Mouse (Mus musculus) adrenal gland, postnatal 36 days (tissue): Measurements from ENCODE around the gene Mmrn2. TPM values are rescaled to one million over a fixed set of nuclear protein-coding genes. Genes with fewer than 3 reads are reported as not detected.
"Not testable (repeated sequence)": the region's sequence is repeated elsewhere in the genome, so short reads cannot be mapped to it uniquely, and the experiment has no call there.

ENCODE experiments used
- DNase-seq, 2 experiments: peaks; one replicate each; pipeline ENCODE4 v3.0.0; 2021; ENCODE audit warnings: mixed read lengths in 1 of 2
- total RNA-seq, 2 experiments: library from RNA; stranded (reverse); gene quantifications; 2 replicates each; pipeline ENCODE4 v1.2.3; 2021

The Mmrn2 gene
- total RNA-seq, 2 experiments from 2014 or later: 25.6 to 41.9 TPM

DNA sequence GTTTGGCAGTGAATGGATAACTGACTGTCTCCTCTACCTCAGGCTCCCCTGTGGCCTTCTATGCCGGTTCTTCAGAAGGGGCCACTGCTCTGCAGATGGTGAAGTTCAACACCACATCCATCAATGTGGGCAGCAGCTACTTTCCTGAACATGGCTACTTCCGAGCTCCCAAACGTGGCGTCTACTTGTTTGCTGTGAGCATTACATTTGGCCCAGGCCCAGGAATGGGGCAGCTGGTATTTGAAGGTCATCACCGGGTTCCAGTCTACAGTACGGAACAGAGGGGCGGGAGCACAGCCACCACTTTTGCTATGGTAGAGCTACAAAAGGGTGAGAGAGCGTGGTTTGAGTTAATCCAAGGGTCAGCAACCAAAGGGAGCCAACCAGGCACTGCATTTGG lies 27.6 kb downstream of the Mmrn2 start:
- DNase-seq: peak; percentile 61 to 69

DNA sequence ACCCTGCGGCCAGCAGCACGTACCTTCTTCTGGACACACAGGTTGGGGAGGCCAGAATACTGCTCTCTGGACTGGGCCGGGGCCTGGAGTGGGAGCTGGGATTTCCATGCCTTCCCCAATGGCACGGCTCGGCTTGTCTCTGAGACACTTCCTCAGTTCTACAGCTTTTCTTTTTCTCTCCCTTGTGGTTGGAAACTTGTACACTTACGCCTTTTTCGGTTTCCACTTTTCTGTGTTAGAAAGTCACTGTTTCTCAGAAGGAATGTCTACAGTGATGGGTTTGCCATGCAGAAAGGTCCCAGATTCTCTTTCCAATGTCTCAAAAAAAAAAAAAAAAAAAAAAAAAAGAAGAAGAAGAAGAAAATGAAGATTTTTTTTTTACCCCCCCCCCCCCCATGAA lies 28.2 kb downstream of the Mmrn2 start:
- DNase-seq: no peak

DNA sequence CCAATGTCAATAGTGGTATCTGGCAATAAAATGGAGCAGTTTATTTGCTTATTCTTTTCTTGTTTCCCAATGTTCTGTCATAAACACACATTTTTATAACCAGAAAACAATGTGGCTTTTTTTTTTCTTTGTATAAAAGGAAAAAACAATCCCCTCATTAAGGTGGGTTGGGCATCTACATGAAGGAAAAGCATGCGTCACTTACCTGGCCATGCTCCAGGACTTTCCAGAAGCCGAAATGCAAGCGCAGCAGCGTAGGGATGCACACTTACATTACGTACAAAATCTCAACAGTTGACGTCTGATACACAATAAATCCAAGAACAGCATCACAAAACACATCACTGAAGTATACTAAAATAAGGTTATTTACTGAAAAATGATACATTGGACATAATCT lies 35.5 kb downstream of the Mmrn2 start:
- no peak for DNase-seq

DNA sequence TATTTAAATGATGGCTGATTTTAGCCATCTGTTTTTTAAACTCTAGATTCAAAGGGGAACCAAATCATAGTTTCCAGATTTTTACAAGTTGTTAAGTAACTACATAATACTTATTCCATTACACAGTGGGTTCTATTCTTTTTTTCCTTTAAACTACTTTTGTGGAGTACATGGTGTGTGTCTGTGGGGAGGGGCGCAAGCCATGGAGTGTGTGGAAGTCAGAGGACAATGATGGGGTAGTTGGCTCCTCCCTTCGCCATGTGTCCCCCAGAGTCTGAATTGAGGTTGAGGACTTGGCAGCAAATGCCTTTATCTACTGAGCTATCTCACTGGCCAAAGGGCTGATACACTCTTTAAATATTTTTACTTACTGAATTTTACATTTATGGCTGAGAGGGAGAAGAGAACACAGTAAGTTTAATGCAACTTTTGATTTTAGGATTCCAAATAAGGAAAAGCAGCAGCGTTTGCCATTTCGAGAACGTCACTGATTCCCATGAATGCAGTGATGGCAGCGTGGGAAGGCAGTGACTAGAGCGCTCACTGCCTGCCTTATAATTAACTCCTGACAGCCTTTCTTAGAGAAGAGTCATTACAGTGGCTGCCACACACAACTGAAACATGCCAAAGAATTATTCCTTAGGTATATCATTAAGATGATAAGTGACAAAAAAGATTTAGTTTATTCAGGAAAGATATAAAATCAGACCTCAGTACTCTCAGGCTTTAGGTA lies 37.1 kb downstream of the Mmrn2 start:
- no peak for DNase-seq

DNA sequence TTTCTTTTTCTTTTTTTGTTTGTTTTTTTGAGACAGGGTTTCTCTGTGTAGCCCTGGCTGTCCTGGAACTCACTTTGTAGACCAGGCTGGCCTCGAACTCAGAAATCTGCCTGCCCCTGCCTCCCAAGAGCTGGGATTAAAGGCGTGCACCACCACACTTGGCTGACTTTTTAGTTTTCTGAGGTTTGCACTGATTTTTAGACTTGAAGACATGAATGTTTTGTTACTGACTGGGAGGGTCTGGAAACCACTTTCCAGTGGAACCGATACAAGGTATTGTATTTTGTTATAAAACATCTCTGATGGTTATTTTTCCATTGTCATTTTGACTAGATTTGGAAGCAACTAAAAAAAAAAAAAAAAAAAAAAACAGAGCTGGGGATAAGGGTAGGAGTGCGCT lies 41.7 kb downstream of the Mmrn2 start:
- DNase-seq: not testable (repeated sequence)

DNA sequence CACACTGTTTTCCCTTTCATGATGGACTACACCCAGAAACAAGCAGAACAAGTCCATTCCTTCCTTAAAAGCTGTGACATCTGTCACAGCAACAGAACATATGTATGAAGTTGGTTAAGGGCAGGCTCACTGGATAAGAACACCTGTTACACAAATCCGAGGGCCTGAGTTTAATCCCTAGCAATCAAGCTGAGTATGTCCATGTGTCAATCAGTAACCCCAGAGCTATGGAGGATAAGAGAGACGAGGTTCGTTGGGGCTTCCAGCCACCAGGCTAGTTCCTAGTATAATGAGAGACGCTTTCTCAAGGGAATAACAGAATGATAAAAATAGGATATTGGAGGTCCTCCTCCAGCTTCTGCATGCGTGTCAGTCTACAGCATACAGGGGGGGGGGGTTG lies 42.2 kb downstream of the Mmrn2 start:
- DNase-seq: no peak

DNA sequence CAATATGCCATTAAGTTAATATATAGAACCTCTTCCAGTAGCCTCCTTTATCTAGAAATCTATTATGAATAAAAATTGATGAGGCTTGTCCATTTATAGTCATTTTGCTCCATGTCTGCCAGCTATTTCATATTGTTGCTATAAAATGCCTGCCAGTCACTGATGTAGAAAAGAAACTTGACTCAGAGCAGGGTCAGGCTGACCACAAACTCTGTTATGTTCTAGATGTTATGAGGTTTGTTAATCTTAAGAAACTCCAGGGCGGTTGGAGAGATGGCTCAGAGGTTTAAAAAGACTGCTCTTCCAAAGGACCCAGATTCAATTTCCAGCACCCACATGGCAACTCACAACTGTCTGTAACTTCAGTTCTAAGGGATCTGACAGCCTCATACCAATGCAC lies 45.8 kb downstream of the Mmrn2 start:
- DNase-seq: no peak

DNA sequence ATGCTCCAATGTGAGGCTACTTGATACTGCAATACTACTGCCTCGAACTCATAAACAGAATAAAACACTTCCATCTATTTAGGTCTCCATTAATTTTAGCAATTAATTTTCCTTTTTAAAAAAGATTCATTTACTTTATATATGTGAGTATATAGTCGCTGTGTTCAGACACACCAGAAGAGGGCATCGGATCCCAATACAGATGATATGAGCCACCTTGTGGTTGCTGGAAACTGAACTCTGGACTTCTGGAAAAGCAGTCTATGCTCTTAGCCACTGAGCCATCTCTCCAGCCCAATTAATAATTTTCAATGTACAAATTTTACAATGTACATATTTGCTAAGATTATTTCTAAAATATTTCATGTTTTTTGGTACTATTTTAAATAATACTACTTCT lies 53.0 kb downstream of the Mmrn2 start:
- DNase-seq: no peak

DNA sequence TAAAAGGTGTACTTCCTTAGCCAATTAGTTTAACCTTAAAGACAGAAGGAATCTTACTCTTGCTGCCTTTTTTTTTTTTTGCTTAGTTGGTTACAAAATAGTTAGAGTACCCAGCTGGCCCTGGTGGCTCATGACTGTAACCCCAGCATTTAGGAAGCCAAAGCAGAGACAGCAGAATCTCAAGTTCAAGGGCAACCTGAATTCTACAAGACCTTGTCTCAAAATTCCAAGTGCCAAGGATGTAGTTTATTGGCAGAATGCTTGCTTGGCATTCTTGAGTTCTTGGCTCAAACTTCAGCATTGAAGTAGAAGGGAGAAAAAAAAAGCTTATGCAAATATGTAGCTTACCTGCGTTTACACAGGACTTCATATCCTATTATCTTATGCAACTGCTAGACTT lies 53.8 kb downstream of the Mmrn2 start:
- no peak for DNase-seq

DNA sequence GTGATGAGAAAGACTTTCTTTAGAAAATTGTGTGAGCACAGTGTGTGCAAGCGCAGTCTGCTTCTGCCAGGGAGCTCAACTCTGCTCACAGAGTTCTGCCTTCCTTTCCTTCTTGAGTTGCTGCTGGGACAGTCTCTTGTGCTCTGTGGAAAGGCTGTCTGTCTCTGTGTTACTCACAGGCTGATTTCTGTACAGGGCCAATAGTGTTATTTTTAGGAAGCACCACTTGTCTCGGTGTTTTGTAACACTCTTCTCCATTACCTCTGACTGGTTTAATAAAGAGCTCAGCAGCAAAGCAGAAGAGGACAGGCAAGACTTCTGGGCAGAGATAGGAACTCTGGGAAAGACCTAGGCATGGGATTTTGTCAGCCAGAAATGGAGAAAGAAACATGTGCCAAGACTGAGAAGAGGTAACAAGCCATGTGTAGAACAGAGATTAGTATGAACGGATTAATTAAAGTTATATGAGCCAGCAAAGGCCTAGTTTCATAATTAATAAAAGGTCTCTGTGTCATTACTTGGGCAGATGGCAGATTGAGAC lies 65.3 kb downstream of the Mmrn2 start:
- DNase-seq: no peak

DNA sequence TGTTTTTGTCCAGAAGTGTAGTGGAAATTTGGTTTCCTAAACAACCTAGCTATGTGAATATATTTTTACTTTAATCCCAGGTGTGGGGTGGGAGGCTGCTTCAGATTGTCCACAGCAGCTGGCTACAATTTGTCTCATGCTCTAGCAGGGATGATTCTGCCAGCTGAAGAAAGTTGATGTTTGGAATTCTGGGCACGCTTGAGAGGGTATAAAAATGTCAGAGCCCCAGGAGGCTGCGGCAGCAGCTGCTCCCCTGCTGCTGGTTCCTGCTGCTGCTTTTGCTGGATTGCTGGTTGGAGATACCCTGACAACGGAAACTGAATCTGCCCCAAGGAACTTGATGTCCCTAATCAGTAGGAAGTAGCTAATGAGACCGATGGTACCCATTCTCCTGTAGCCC lies 67.3 kb downstream of the Mmrn2 start:
- DNase-seq: no peak

DNA sequence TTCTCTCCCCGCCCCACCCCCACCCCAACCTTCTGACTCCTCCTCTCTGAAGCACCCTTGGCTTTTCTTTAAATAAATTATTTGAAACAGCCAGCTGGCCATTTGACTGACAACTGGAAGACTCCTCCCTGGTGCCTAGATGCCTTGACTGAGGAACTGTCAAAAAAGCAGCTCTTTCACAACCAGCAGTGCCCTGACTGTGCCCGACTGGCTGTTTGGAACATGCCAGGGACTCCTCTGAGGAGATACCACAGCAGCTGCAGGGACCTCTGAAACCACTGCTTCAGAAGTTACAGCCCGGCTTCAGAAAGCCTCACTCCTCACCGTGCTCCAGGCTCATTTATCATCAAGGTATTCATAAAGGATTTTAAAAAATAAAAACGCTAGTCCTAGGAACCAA lies 69.1 kb downstream of the Mmrn2 start:
- DNase-seq: peak; percentile 15 to 39

DNA sequence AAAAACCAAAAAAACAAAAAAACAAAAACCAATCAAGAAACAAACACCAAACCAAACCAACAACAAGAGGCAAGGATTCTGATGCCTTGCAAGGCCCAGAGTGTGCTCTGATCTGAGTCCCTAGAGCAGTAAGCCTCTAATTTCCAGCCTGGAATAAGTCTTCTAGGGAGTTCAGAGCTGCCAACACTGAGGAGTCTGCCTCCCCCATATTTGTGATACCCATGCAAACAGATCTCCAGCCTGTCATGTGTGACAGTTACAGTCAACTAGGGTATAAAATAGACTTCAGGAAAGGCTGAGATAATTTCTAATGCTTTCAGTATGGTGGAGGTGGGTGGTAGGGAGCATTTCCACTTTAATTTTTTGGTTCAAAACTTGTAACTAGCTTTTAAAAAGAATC lies 69.7 kb downstream of the Mmrn2 start:
- DNase-seq: no peak

DNA sequence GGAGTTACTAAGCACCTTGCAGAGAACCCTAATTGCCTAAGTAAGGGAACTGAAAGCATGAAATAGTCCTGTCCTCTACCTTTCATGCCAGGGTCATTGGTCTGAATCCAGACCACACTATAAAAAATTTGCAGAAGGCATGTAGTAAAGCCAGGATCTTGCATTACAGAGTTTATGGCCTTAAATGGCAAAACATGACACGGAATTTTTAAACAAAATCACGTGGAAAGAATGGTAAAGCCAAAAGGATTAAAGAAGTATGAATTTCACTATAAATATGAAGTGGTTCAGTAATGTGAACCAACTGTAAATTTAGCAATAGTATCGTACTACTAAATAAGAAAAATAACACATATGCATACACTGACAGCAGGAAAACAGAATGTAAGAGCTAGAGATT lies 70.1 kb downstream of the Mmrn2 start:
- no peak for DNase-seq

DNA sequence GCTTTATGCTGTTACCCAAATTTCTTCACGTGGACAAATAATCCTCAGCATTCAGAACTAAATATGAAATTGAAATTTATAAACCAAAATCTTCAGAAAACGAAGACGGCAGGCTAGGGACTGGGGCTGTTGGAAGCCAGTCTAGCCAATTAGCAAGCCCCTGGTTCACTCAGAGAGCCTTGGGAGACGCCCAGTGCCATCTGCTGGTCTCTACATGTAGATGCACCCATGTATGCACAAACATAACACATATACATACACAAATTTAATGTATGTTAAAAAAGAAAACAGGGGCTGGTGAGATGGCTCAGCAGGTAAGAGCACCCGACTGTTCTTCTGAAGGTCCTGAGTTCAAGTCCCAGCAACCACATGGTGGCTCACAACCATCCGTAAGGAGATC lies 71.4 kb downstream of the Mmrn2 start:
- no peak for DNase-seq

DNA sequence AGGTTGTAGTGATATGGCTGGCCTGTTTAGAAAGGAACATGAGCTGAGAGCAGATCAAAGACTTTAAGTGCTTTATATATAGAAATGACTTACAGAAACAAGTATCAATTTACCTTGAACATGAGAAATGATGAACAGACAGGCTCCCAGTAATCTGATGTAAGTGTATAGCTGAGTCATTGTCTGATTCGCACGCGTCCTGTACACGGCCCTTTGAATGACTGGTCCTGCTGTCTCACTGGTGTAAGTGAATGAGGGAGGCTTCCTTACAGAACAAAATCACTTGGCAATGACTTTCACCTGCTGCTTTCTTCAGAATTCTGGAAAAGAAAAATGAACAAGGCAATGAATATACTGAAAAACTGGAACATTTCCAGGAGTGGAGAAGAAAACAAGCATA lies 72.4 kb downstream of the Mmrn2 start:
- DNase-seq: peak; percentile 15 to 38

DNA sequence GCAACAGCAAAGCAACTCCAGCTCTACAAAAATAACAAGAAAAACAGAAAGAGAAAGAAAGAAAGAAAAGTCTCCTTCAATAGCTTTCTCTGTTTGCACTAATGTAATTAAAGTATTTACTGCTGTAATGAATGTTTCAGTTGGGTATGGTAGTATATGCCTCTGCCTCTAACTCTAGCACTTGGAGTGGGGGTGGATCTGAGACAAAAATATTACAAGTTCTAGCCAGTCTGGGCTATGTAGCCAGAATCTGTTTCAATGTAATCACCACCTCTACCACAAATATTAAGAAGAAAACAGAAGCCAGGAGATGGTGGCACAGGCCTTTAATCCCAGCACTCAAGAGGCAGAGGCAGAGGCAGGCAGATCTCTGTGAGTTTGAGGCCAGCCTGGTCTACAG lies 73.1 kb downstream of the Mmrn2 start:
- no peak for DNase-seq

DNA sequence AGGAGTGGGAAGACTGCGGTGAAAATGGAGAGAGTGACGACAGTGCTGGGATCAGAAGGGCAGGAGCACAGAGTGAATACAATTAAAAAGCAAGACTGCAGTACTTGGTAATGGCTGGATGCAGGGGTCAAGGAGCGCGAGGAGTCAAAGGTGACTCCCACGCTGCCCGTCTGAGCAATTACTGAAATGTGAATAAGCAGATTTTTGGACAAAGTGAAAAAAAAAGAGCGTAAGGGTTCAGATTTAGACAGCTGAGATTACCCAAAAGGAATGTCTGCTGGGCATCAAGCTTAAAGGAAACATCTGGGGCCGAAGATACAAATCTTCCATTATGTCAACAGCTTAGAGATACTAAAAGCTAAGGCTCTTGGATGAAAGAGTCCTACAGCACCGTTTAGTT lies 74.5 kb downstream of the Mmrn2 start:
- DNase-seq: peak in 1 of 2 experiments; percentile 15

DNA sequence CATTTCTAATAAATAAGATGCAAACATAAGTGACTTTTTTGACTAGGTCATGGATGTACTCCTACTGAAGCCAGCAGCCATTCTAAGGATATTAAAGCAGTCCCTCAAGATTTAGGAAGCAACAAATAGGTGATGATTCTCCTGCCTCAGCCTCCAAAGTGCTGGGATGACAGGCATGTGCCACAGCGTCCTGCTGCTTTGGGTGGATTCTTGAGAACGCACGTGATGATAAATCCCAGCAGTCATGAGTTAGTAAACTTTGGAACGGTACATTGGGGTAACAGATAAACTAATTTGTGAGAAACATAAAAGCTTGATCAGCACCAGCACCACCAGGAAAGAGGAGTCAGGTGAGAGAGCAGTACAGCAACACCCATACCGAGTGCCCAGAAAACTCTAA lies 75.2 kb downstream of the Mmrn2 start:
- no peak for DNase-seq

DNA sequence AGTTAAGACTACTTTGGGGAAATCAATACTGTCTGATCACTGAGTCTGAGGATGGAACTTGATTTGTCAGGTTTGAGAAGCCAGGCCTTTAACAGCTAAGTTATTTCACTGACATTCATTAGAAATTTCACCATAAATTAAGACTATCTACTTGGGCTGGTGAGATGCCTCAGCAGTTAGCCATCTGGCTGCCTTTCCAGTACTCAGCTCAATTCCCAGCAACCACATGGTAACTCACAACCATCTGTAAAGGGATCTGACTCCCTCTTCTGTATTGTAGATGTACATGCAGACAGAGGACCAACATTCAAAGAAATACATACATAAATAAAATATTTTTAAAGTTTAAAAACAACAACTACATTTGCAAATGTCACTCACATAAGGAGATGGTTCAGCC lies 76.6 kb downstream of the Mmrn2 start:
- DNase-seq: no peak

DNA sequence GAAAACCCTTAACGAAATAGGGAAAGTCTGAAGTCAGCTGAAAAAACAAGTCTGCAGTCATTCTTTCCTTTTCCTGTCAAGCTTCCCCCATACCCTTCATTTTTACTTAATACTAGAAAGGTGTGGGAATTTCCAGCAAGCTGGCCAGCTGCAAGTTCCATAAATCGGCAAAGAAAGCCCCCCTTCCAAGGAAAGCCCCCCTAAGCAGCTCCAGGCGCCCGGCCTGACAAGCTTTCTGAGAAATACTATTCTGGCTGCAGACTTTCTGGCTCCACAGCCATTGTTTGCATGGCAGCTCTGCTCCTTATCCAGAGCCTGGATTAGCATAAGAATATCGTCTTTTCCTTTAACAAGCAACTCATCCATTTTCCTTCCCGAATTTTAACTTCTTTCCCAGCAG lies 78.4 kb downstream of the Mmrn2 start:
- no peak for DNase-seq
